Mouse (Mus musculus) testis, adult 2 months (tissue): ENCODE measurements around the gene Wnt6.

Experiments
- CTCF ChIP-seq: fragments of 200-500 bp; IDR thresholded peaks from 2 replicates; pipeline ENCODE4 v1.5.1; 2012; ENCODE audit warnings: low read depth, mild to moderate bottlenecking, inconsistent platforms, low read length, moderate library complexity; ENCODE audit not compliant: control insufficient read depth, insufficient read depth, insufficient replicate concordance
- POLR2A ChIP-seq: fragments of 200-500 bp; IDR thresholded peaks from 2 replicates; pipeline ENCODE4 v1.6.1; 2012; ENCODE audit warnings: low read depth, mild to moderate bottlenecking, inconsistent platforms, low read length, moderate library complexity; ENCODE audit not compliant: control insufficient read depth

DNA sequence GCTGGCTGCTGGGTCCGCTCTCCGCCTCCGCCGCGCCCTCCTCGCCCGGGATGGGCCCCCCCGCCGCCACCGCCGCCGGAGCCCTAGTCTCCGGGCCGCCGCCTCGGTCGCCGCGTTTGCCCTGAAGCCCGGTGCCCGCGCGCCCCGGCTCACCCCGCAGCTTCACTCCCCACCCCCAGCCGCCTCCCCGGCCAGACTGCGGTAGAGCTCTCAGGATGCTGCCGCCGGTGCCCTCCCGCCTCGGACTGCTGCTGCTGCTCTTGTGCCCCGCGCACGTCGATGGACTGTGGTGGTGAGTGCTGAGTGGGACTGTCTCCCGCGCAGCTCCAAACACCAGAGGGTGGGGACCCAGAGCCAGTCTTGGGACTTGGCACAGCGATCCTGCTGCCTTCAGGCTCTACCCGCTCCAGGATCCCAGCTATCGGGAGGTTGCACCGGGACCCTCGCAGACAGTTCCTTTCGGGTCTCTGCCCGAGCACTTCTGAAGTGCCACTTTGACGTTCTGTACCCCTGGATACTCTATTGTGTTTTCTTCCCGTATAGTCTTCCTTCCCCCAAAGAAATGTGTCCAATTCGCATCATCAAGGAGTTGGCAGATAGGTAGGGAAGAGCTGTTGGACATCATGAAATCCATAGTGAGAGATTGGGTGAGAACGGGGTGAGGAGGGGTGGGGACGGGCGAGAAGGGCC is 384 bp downstream of the Wnt6 start:
- TF ChIP-seq CTCF (no peak), POLR2A (no peak)
